Mouse (Mus musculus) left cerebral cortex, adult 9 months (tissue): ENCODE data around the gene Srek1.

Experiments used
- DNase-seq, 2 experiments: peaks; one replicate each; pipeline ENCODE4 v3.0.0; 2022; ENCODE audit warnings: low spot score in 2 of 2

Srek1 gene

GRCm38 (mm10) chr13:103726872-103727271 is 47.5 kb downstream of the Srek1 start:
- DNase-seq: no peak

DNA sequence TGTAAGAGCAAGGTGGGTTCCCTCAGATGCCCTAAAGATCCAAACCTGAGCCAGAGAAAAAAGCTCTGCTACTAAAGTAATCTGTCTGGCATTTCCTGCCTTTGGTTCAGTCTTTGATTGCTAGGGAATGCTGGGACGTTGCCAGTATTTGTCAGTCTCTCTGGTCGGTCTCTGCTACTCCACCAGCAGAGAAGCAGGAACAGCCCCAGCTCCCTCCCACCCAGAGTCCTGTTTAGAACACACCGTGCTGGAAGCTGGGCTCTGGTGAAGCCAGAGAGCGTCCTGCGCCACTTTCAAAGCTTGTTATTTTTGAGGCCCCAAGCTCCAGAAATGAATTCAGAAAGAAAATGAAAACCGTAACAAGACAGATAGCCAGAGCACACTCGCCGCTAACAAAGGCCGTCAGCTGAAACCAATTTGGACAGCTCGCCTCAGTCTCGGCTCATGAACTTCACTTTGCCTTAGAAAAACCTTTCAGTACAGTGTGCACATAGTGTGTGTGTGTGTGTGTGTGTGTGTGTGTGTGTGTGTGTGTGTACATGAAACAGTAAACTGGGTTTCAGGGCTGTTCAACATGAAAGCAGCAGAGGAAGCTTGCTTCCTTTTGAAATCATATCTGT is 62.9 kb downstream of the Srek1 start:
- no peak for DNase-seq

DNA sequence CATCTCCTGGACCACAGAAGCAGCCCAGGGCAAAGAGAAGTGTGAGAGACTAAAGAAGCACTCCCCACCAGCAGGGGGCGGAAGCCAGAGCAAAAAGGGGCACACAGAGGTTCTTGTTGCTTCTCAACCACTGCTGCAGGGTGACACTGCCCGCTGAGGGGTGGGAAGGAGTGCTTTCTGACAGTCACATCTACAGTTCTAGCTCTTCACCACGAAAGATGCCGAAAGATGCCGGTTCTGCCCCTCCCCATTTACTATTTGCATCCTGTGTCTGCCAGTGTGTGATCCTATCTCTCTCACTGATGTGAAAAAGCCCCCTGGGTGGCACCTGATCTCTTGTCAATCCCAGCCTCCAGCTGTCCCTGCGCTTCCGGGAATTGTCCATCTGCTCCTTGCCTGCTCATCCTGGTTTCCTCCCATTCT is 64.0 kb downstream of the Srek1 start:
- DNase-seq: no peak

DNA sequence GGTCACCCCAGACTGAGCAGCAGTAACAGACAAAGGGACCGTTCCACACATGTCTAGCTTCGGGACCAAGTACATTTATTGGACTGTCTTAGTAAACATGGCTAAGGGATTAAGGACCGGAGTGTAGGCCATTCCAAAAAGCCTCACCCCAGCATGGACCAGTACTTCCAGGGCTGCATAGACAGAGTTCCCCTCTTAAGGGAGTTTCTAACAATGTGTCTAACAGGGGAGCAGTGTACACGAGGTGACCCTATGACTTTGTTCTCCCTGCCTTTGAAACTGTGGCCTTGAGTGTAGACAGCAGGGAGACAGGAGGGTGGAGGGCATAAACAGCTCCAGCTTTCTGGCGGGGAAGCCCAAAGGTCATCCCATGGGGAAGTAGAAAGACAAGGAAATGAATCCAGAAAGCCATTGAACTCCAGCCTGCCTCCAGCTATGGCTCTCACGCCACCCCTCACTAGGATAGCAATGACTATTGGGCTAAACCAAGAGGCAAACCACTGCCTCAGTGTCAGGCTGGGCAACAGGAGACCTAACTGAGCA is 68.9 kb downstream of the Srek1 start:
- no peak for DNase-seq

DNA sequence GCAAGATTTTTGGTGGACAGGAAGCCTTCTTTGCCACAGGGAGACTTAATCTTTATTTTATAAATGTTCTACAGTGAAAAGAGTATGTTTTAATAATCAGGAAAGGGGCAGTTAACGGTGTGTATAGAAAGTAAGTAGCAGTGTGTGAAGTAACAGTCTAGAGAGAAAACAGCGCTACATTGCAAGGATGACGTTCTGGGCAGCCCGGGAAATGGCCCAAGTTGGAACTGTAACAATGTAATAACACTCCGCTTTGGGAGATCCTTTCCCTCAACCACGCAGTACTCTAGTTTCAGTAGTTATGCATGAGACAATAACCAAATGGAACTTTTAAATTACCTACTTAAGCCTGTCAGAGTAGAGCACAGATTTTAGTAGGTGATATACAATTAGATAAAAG is 70.6 kb downstream of the Srek1 start:
- no peak for DNase-seq

- peak in 1 of 2 experiments; percentile 66 for DNase-seq
Measured at GRCm38 (mm10) chr13:103703386-103703785, 71.0 kb downstream of the Srek1 start.

DNA sequence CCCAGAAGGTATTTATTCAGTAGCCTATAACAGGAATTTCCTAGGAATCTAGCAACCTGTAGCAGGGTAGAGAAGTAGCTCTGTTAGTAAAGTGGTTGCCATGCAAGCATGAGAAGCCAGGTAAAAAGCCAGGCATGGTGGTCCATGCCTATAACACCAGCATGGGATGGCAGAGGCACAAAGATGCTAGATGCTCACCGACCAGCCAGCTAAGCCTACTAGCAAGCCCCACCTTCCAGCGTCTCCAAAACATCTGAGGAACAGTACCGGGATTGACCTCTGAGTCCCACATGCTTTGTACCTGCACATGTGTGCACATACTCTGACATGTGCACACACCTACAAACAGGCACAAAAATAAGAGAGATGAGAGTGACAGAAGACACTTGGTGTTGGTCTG is 72.1 kb downstream of the Srek1 start:
- no peak for DNase-seq

GRCm38 (mm10) chr13:103700752-103701151 is 73.7 kb downstream of the Srek1 start:
- DNase-seq: no peak

- DNase-seq: no peak
Measured at GRCm38 (mm10) chr13:103697993-103698392, 76.4 kb downstream of the Srek1 start.

- DNase-seq: peak in 1 of 2 experiments; percentile 29
Measured at GRCm38 (mm10) chr13:103696164-103696563, 78.2 kb downstream of the Srek1 start.

GRCm38 (mm10) chr13:103695456-103695855 is 79.0 kb downstream of the Srek1 start:
- no peak for DNase-seq
